13 mouse cellular contexts compared by ENCODE assay signal in genomic region chr1:34696533-34696932, GRCm38 (mm10).
DNase-seq lines count a peak whose midpoint lies in the region; ATAC-seq lines count a peak whose summit lies in the region.
"Had no signal": no experiment of that assay in that cellular context is flagged by ENCODE, and none has a peak within 500 bp of the region (broad histone marks: within the 10 kb centered on the region; RNA-seq: fewer than 3 reads in every experiment).

No protein-coding gene starts in this region.

- no peaks in the 10 kb centered on the region for H3K27me3 ChIP-seq in hindbrain, embryonic 14.5 days (ENCODE audit: control insufficient read depth, insufficient read depth, low read length)
- H3K27me3 ChIP-seq in midbrain, embryonic 15.5 days (replicated peaks) = no peaks in the 10 kb centered on the region
- no peaks in the 10 kb centered on the region for H3K27me3 ChIP-seq in limb, embryonic 10.5 days (ENCODE audit: low read depth, poor library complexity, severe bottlenecking)
- H3K27me3 ChIP-seq: heart, embryonic 12.5 days had no signal

- no peaks in the 10 kb centered on the region for H3K36me3 ChIP-seq in hindbrain, embryonic 14.5 days (replicated peaks; ENCODE audit: control insufficient read depth, insufficient read depth)
- H3K36me3 ChIP-seq in midbrain, embryonic 15.5 days (replicated peaks) = no peaks in the 10 kb centered on the region
- H3K36me3 ChIP-seq in limb, embryonic 10.5 days = no peaks in the 10 kb centered on the region
- H3K36me3 ChIP-seq: heart, embryonic 12.5 days had no signal

- peak; percentile 27 to 46 for DNase-seq in cerebellum, postnatal 10 days
- DNase-seq in cerebellum, postnatal 36 days = no peak
- peak; percentile 33 to 44 for DNase-seq in left cerebral cortex, postnatal 10 days (ENCODE audit: extremely low spot score in 1 of 2, low spot score in 2 of 2)
- DNase-seq in left cerebral cortex, postnatal 36 days (ENCODE audit: low spot score in 2 of 2) = no peak
- peak; percentile 60 for DNase-seq in hindbrain, embryonic 14.5 days (ENCODE audit: low spot score)
- no peak for DNase-seq in testis, postnatal 10 days (ENCODE audit: low spot score)
- no peak for DNase-seq in limb, embryonic 10.5 days (ENCODE audit: low spot score)
- DNase-seq: adrenal gland, adult 8-10 months; lung, postnatal 4 days; retina, postnatal 1 day had no signal

- H3K9ac ChIP-seq in hindbrain, embryonic 14.5 days = no peak overlapping the region
- no peak overlapping the region for H3K9ac ChIP-seq in midbrain, embryonic 15.5 days
- H3K9ac ChIP-seq: heart, embryonic 12.5 days; liver, embryonic 14.5 days had no signal

- H3K4me1 ChIP-seq in hindbrain, embryonic 14.5 days (replicated peaks; ENCODE audit: control insufficient read depth, insufficient read depth, low read length) = 0 out of 2 replicates have a peak, but pooled peaks cover 7% of the 10 kb centered on the region
- H3K4me1 ChIP-seq in midbrain, embryonic 15.5 days = peaks cover 10% of the 10 kb centered on the region; the same call in 1 of the 2 replicates
- no peaks in the 10 kb centered on the region for H3K4me1 ChIP-seq in limb, embryonic 10.5 days

- 50% methylated on average over 4 of the region's 4 CpGs for WGBS in hindbrain, embryonic 14.5 days
- WGBS in midbrain, embryonic 15.5 days = 55% methylated on average over 4 of the region's 4 CpGs
- 83% methylated on average over 4 of the region's 4 CpGs for WGBS in limb, embryonic 10.5 days

- ATAC-seq in hindbrain, embryonic 14.5 days (ENCODE audit: low FRiP score) = peak; percentile 75; the same call in 1 of the 2 replicates
- ATAC-seq in midbrain, embryonic 15.5 days (replicated peaks) = peak; percentile 75

- H3K9me3 ChIP-seq in hindbrain, embryonic 14.5 days (ENCODE audit: control insufficient read depth, low read length) = no peaks in the 10 kb centered on the region
- H3K9me3 ChIP-seq in midbrain, embryonic 15.5 days = no peaks in the 10 kb centered on the region
- H3K9me3 ChIP-seq in limb, embryonic 10.5 days (replicated peaks) = no peaks in the 10 kb centered on the region
- H3K9me3 ChIP-seq: heart, embryonic 12.5 days had no signal

- intact Hi-C loops in left cerebral cortex, postnatal 10 days (cut with DNase I) = no loop called here
- intact Hi-C loops in left cerebral cortex, postnatal 36 days (cut with DNase I) = no loop called here

- no peak overlapping the region for H3K4me3 ChIP-seq in hindbrain, embryonic 14.5 days (replicated peaks; ENCODE audit: low read length)
- no peak overlapping the region for H3K4me3 ChIP-seq in midbrain, embryonic 15.5 days
- no peak overlapping the region for H3K4me3 ChIP-seq in limb, embryonic 10.5 days
- H3K4me3 ChIP-seq: heart, embryonic 12.5 days had no signal

- H3K27ac ChIP-seq in hindbrain, embryonic 14.5 days = peak overlapping the region; percentile 52
- peak overlapping the region; percentile 41 for H3K27ac ChIP-seq in midbrain, embryonic 15.5 days
- H3K27ac ChIP-seq in limb, embryonic 10.5 days = no peak overlapping the region
- H3K27ac ChIP-seq: liver, embryonic 14.5 days had no signal

- H3K4me2 ChIP-seq in hindbrain, embryonic 14.5 days (replicated peaks) = 0 out of 2 replicates have a peak overlapping the region, but pooled peaks have one; percentile 7
- no peak overlapping the region; the same call in 1 of the 2 replicates for H3K4me2 ChIP-seq in midbrain, embryonic 15.5 days
- H3K4me2 ChIP-seq: heart, embryonic 12.5 days had no signal

Comparison
In these comparisons a context has a peak if more than half of its experiments do, and no peak if none do; other contexts are left out.
1. DNase-seq: peak in cerebellum, postnatal 10 days (2 of 2), left cerebral cortex, postnatal 10 days (2 of 2) and hindbrain, embryonic 14.5 days (single experiment); none in cerebellum, postnatal 36 days (0 of 2), left cerebral cortex, postnatal 36 days (0 of 2), testis, postnatal 10 days (single experiment) and limb, embryonic 10.5 days (single experiment).